Mouse (Mus musculus) gastrocnemius, adult 8-10 months (tissue): ENCODE measurements around the gene Cox16. TPM values are rescaled to one million over a fixed set of nuclear protein-coding genes. Genes with fewer than 3 reads are reported as not detected.
"Not testable (repeated sequence)": the region's sequence is repeated elsewhere in the genome, so short reads cannot be mapped to it uniquely, and the experiment has no call there.

Experiments
- DNase-seq, 2 experiments: peaks; one replicate each; pipeline ENCODE4 v3.0.0; 2022; ENCODE audit warnings: low spot score in 2 of 2
- total RNA-seq, 4 experiments: library from RNA; stranded (reverse); gene quantifications; 2 replicates each; pipeline ENCODE4 v1.2.4; 2022

The Cox16 gene
- total RNA-seq = 10 to 100 TPM; 88.2 to 98.9 (median 94.0) TPM

DNA sequence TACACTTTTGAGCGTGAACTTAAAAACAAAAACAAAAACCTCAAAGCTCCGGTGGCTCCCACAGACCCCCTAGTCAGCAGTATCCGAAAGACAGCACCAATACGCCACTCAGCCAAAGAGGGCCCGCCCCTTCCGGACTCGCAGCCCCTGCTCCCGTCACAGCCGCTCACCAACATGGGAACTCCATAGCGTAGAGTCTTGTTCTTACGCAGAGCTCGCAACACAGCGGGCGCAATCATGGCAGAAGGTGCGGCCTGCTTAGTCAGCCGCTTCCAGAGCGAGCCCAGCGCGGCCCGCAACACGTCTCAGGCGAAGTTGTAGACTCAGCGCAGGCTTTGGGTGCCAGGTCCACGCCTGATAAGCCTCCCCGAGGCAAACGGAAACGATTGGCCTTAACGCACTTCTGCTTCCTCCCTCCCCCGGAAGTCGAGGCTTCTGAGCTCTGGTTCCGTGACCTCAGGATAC is at the start of gene Cox16:
Cox16 (minus strand) TSS at position 401 of the 465 bp plus-strand sequence.
- peak; percentile 81 for DNase-seq

- DNase-seq = no peak
Observed at GRCm38 (mm10) chr12:81533029-81533419, 48.1 kb upstream of the Cox16 start.

- DNase-seq = peak; percentile 41 to 59
Observed at GRCm38 (mm10) chr12:81532316-81533028, 47.5 kb upstream of the Cox16 start, which contains the start of the genes Gm20498 and Synj2bp. Gene Gm20498, minus strand, starts transcription at chr12:81532905. Gene Synj2bp, minus strand, starts transcription at chr12:81532911.

DNA sequence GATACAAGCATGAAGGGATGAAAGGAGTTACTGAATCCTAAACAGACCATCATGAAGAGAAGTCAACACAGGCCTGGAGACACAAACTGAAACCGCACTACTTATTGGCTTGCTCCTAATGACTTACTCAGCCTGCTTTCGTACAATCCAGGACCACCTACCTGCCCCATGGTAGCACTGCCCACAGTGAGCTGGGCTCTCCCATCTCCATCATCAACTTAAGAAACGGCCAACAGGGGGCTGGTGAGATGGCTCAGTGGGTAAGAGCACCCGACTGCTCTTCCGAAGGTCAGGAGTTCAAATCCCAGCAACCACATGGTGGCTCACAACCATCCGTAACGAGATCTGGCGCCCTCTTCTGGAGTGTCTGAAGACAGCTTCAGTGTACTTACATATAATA is 45.7 kb upstream of the Cox16 start:
- not testable (repeated sequence) for DNase-seq

DNA sequence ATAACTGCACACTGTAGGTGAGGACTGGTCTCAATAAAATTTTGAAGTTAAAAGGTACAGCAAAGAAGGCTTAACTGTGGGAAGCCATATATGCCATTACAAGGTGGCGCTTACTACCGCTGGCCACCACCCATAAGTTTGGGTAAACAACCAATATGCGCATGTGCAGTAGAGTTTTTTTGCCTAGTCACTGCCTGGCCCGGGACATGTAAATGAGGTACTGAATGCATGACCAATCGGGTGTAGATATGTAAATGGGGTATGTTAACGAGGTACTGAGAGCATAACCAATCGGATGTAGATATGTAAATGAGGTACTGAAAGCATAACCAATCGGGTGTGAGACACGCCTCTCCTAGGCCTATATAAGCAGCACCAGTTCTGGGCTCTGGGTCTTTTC is 12.0 kb upstream of the Cox16 start:
- not testable (repeated sequence) for DNase-seq

GRCm38 (mm10) chr12:81490491-81490890 is 5.6 kb upstream of the Cox16 start:
- DNase-seq = no peak

GRCm38 (mm10) chr12:81485311-81485710 is 384 bp upstream of the Cox16 start:
- no peak for DNase-seq

DNA sequence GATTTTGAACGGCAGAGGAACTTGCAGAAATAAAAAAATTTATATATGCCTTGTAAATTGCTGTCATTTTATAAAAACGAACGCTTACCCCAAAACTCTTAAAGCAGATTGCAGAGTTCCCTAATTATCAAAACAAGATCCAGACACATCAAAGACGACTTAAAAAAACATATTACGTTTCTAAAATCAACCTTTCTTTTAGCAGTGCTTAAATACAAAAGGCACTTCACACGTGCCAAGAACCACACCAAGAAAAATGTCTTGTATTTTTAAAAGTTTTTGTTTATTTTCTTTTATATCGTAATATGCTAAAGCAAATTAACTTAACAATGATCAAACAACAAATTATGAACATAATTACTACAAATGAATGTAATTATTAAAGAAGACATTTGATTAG is 715 bp downstream of the Cox16 start:
- DNase-seq = no peak

GRCm38 (mm10) chr12:81483656-81484055 is 1.3 kb downstream of the Cox16 start:
- DNase-seq = no peak

DNA sequence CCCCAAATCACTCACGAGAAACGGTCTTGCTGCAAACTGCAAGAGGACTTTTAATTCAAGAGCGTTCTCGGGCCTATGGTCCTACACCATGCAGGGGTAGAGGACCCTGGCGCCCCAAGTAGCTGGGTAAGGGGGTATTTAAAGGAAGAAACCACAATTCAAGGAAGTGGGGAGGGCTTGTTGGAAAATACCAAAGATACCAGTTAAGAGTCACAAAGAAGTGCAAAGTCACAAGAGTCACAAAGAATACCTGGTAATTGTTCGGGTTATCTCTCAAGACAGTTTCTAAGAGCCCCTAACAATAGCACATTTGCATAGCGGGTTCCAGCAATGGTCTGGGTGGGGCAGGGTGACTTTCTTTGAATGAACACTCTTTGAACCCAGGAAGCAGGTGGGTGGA is 25.9 kb downstream of the Cox16 start:
- not testable (repeated sequence) for DNase-seq

DNA sequence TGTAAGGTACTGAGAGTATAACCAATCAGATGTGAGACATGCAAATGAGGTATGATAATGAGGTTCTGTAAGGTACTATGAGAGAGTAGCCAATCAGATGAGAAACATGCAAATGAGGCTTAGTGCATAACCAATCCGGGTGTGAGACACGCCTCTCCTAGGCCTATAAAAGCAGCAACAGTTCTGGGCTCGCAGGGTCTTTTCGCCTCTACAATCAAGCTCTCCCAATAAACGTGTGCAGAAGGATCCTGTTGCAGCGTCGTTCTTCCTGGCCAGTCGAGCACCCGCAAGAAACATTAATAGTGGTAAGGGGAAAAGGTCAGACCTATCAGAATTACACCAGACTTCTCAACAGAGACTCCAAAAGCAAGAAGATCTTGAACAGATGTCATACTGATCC is 45.9 kb downstream of the Cox16 start:
- not testable (repeated sequence) for DNase-seq

- DNase-seq = not testable (repeated sequence)
Observed at GRCm38 (mm10) chr12:81434778-81435177, 50.1 kb downstream of the Cox16 start.

DNA sequence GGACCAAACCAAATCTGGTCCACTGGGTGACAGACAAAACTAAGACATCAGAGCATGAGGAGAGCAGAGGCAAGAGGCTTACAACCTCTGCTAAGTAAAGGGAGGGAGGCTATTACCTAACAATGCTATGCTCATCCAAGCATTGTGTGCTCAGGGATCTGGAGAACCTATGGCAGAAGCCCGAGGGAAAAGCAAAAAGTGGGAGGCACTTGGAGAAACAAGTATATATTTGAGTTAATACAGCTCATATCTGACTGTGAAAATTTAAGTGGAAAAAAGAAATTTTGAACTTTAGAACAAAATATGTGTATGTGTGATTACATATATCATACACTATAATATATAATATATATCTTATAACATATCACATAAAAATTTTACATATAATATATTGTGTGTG is 63.1 kb downstream of the Cox16 start, which contains the start of gene Adam4:
Adam4 (minus strand) TSS at position 101 of the 400 bp plus-strand sequence.
- DNase-seq = no peak

- DNase-seq = no peak
Observed at GRCm38 (mm10) chr12:81413211-81413610, 71.7 kb downstream of the Cox16 start.

GRCm38 (mm10) chr12:81408966-81409365 is 76.0 kb downstream of the Cox16 start:
- no peak for DNase-seq

GRCm38 (mm10) chr12:81402187-81402586 is 82.7 kb downstream of the Cox16 start:
- peak; percentile 9 to 17 for DNase-seq

- DNase-seq = not testable (repeated sequence)
Observed at GRCm38 (mm10) chr12:81379364-81379763, 105.6 kb downstream of the Cox16 start, which contains the start of gene Gm4787. Gene Gm4787, minus strand, starts transcription at chr12:81379464.

GRCm38 (mm10) chr12:81333841-81334240 is 151.1 kb downstream of the Cox16 start:
- no peak for DNase-seq

DNA sequence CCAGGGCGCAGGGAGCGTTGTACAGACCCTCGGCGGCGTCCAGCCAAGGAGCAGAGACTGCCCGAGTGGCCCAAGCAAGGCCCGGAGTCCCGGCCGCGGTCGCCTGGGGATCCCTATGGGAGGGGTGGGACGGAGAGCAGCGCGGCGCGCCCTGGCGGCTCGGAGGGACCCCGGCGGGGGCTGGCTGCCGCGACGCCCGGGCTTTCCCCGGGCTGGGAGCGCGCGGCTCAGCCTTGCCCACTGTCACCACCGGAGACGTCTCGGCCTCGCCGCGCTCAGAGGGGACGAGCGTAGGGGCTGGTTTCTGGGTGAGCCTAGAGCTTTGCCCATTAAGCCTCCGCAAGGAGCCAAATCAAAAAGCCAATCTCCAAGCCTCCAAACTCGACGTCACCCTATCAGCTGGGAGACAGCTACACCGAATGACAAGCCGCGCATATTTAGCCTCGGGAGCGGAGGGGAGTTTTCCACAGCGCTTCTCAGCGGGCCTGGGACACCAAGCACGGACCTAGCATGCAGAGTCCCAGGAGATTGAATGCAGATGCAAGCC is 152.0 kb downstream of the Cox16 start, which contains the start of gene Slc8a3:
Slc8a3 (minus strand) TSS at position 306 of the 547 bp plus-strand sequence.
- peak; percentile 40 to 67 for DNase-seq

GRCm38 (mm10) chr12:81331937-81332874 is 152.7 kb downstream of the Cox16 start:
- DNase-seq = peak; percentile 11 to 63

GRCm38 (mm10) chr12:81331046-81331638 is 153.8 kb downstream of the Cox16 start:
- peak in 1 of 2 experiments; percentile 19 for DNase-seq
